Mouse (Mus musculus): Measurements from ENCODE around the gene Slc36a3.
A peak's percentile ranks its signal among the peaks of the same experiment; 100 is the strongest.
"Not testable (repeated sequence)": the region's sequence is repeated elsewhere in the genome, so short reads cannot be mapped to it uniquely, and the experiment has no call there.

Slc36a3 gene

GRCm38 (mm10) chr11:55146855-55147254, 4.7 kb downstream of the Slc36a3 start:
- DNase-seq (ENCODE audit: extremely low read depth, low read depth, low spot score), result no peak

GRCm38 (mm10) chr11:55144011-55144410, 7.5 kb downstream of the Slc36a3 start:
- no peak for DNase-seq (ENCODE audit: extremely low read depth, low read depth, low spot score)

- DNase-seq (ENCODE audit: extremely low read depth, low read depth, low spot score), result no peak
These were observed 10.0 kb downstream of the Slc36a3 start for GRCm38 (mm10) chr11:55141502-55141901.

- DNase-seq (ENCODE audit: extremely low read depth, low read depth, low spot score), result no peak
These were observed 13.9 kb downstream of the Slc36a3 start for GRCm38 (mm10) chr11:55137646-55138045.

GRCm38 (mm10) chr11:55136770-55137547, 14.5 kb downstream of the Slc36a3 start:
- no peak for DNase-seq (ENCODE audit: extremely low read depth, low read depth, low spot score)

- no peak for DNase-seq (ENCODE audit: extremely low read depth, low read depth, low spot score)
These were observed 16.6 kb downstream of the Slc36a3 start for GRCm38 (mm10) chr11:55134871-55135270.

- no peak for DNase-seq (ENCODE audit: extremely low read depth, low read depth, low spot score)
These were observed 17.1 kb downstream of the Slc36a3 start for GRCm38 (mm10) chr11:55134407-55134806.

- no peak for DNase-seq (ENCODE audit: extremely low read depth, low read depth, low spot score)
These were observed 18.3 kb downstream of the Slc36a3 start for GRCm38 (mm10) chr11:55133204-55133603.

- no peak for DNase-seq (ENCODE audit: extremely low read depth, low read depth, low spot score)
These were observed 19.6 kb downstream of the Slc36a3 start for GRCm38 (mm10) chr11:55131946-55132345.

- no peak for DNase-seq (ENCODE audit: extremely low read depth, low read depth, low spot score)
These were observed 20.3 kb downstream of the Slc36a3 start for GRCm38 (mm10) chr11:55131077-55131742.

GRCm38 (mm10) chr11:55128411-55128810, 23.1 kb downstream of the Slc36a3 start:
- DNase-seq (ENCODE audit: extremely low read depth, low read depth, low spot score), result no peak

- peak; percentile 42 for DNase-seq (ENCODE audit: extremely low read depth, low read depth, low spot score)
These were observed 23.6 kb downstream of the Slc36a3 start for GRCm38 (mm10) chr11:55127937-55128336.

GRCm38 (mm10) chr11:55126663-55127062, 24.8 kb downstream of the Slc36a3 start:
- DNase-seq (ENCODE audit: extremely low read depth, low read depth, low spot score), result no peak

- no peak for DNase-seq (ENCODE audit: extremely low read depth, low read depth, low spot score)
These were observed 30.1 kb downstream of the Slc36a3 start for GRCm38 (mm10) chr11:55121430-55121829.

- no peak for DNase-seq (ENCODE audit: extremely low read depth, low read depth, low spot score)
These were observed 30.7 kb downstream of the Slc36a3 start for GRCm38 (mm10) chr11:55120821-55121271.

- DNase-seq (ENCODE audit: extremely low read depth, low read depth, low spot score), result no peak
These were observed 31.2 kb downstream of the Slc36a3 start for GRCm38 (mm10) chr11:55120279-55120678.

GRCm38 (mm10) chr11:55117031-55117430, 34.5 kb downstream of the Slc36a3 start:
- no peak for DNase-seq (ENCODE audit: extremely low read depth, low read depth, low spot score)

GRCm38 (mm10) chr11:55116004-55116403, 35.5 kb downstream of the Slc36a3 start:
- DNase-seq (ENCODE audit: extremely low read depth, low read depth, low spot score), result no peak

GRCm38 (mm10) chr11:55114291-55114690, 37.2 kb downstream of the Slc36a3 start:
- no peak for DNase-seq (ENCODE audit: extremely low read depth, low read depth, low spot score)

- not testable (repeated sequence) for DNase-seq (ENCODE audit: extremely low read depth, low read depth, low spot score)
These were observed 37.7 kb downstream of the Slc36a3 start for GRCm38 (mm10) chr11:55113861-55114250.

- DNase-seq (ENCODE audit: extremely low read depth, low read depth, low spot score), result no peak
These were observed 38.2 kb downstream of the Slc36a3 start for GRCm38 (mm10) chr11:55113209-55113860.

Data from fat pad, adult 2 months (tissue).